Mouse (Mus musculus) kidney, adult 9 months (tissue): ENCODE results near the gene Hacd2.
A peak's percentile ranks its signal among the peaks of the same experiment; 100 is the strongest.

Experiments used
- DNase-seq: peaks from one replicate; pipeline ENCODE4 v3.0.0; 2022

Hacd2 gene

GRCm38 (mm10) chr16:35127270-35127669, 105.0 kb downstream of the Hacd2 start:
- no peak for DNase-seq

DNA sequence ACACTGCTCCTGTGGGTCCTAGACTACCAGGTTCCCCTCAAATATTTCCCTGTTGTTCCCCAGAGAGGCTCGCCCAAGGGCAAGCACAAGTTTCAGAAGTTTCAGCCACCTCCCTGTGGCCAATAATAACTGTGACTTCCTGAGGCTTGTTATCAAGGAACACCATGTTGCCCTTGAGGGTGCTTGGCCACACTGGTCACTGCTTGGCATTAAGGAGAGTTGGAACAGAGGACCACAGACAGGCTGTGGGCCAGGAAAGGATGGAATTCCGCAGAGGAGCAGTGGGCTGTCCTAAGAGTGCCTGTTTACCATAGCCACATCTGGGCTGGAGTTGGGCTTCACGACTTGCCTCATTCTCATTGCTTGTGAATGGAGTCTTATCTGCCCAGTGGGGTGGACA, 107.9 kb downstream of the Hacd2 start:
- DNase-seq: no peak

DNA sequence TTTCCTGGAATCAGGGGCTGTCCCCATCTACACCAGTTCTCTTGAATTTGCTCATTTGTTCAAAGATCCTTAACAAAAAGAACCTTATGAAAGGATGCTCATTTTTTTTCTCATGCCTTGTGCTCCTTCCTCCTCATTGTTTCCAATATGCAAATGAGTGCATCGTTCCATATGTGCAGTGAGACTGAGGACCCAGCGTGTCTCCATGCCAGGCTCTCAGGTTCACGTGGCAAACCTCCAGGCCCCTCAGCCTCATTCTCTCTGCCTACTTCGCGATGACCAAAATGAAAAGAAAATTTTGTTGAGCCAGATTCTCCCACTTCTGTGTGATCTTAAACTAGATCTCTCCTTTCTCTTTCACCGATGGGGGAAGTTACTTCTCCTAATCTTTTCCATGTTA, 117.2 kb downstream of the Hacd2 start:
- no peak for DNase-seq

DNA sequence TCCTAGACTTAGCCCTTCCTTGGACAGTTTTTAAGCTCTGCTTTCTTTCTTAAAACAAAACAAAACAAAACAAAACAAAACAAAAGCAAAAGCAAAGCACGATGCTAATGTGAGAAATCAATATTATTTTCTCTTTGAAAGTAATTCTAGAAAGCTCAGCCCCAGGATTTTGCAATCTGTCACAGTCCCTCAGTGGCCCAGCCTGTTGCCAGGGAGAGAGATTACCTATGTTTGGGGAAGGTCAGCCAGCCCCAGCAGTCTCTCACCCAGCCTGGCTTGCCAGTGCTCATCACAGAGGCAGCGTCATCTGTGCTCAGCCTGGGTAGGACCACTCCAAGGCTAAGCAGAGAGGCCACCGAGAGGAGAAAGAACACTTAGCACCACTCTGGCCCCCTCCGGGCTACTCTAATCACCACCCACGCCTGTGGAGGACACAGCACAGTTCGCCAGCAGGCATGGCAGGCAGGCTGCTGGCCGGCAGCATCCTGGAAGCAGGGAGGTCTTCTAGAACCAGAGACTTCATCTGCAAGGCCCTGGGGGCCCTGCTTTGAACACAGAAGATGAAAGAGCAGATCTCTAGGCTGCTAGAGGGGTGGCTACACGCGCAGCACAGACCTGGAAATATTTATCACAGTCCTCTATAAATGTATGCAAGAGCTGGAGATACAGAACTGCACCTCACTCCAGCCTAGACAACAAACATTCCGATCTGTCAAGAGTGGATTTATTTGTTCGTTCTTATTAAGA, 117.8 kb downstream of the Hacd2 start:
- no peak for DNase-seq

DNA sequence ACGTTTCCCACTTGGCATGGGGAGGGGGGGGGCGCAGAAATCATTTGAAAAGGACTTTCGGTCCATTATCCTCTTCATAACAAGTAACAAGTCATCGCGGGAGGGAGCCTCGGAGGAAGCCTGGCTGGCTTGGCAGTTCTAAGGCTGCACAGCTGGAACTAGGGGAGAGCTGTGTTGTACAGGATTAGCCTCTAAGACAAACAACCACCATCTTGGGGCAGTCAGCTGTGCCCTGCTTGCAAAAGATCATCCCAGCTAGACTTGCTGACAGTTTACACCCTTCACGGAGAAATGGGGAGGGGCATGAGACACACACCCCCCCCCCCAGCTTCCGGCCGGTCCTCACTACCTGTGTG, 118.4 kb downstream of the Hacd2 start:
- no peak for DNase-seq

DNA sequence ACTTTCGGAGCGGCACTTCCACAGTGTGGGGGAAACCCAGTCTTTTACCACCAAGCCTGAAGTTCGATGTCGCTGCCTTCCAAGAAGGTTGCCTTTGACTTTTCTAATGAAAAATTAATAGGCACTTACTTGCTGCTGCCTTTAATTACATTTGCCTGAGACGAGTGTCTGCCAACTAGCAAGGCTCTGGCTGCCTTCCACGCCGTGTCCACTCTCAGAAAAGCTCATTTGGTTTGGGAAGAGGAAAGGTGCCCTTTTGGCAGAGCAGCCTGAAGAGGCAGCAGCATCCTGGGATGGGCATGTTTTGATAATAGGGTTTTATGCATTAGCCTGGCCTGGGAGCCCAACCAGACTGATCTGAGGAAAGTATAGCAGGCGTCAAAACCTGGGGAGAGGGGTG, 119.6 kb downstream of the Hacd2 start:
- no peak for DNase-seq

- no peak for DNase-seq
Measured at GRCm38 (mm10) chr16:35146153-35146552, 123.9 kb downstream of the Hacd2 start.

DNA sequence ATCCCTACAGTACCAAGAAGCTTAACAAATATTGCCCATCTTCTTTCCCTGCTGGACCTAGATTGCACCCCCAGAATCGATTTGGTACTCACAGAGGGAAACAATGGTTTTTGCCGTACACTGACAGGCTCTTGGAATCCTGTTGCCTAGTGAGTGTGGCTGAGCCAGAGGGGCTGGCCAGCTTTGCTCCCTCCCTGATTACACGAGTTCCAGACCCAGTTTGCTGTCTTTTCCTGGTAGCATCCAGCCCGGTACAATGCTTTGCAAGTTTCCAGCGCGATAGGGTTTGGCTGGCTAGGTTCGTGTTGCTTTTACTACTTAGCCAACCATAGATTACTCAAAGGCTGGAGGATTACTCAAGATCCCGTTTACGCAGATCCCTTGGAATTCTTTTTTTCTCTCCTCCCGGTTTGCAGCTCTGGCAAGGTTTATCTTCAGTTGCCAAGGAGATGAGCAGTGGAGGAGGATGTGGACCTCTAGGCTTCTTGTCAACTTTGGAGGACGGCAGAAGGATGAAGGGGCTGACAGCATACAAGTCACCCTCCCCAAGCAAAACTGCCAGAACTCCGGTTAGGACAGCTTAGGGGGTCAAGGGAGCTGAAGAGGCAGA, 131.0 kb downstream of the Hacd2 start:
- DNase-seq: no peak

GRCm38 (mm10) chr16:35154245-35154640, 132.0 kb downstream of the Hacd2 start:
- DNase-seq: no peak

GRCm38 (mm10) chr16:35154641-35155390, 132.6 kb downstream of the Hacd2 start, which contains the start of gene Adcy5:
TSS of gene Adcy5 (plus strand) at chr16:35154877.
- no peak for DNase-seq

GRCm38 (mm10) chr16:35155391-35156305, 133.4 kb downstream of the Hacd2 start:
- peak; percentile 25 for DNase-seq

DNA sequence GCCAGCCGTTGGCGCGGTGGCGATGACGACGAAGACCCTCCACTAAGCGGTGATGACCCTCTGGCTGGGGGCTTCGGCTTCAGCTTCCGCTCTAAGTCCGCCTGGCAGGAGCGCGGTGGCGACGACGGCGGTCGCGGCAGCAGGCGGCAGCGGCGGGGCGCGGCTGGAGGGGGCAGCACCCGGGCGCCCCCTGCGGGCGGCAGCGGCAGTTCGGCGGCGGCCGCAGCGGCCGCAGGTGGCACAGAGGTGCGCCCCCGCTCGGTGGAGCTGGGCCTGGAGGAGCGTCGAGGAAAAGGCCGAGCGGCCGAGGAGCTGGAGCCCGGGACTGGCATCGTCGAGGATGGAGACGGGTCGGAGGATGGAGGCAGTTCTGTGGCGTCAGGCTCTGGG, 134.1 kb downstream of the Hacd2 start:
- DNase-seq: peak; percentile 35

- no peak for DNase-seq
Measured at GRCm38 (mm10) chr16:35156832-35157231, 134.6 kb downstream of the Hacd2 start.
